ENCODE assay signal across 11 mouse cellular contexts in genomic region chr5:77223043-77223975, GRCm38 (mm10). TPM values are rescaled to one million over a fixed set of nuclear protein-coding genes. Genes with fewer than 3 reads are reported as not detected.
DNase-seq lines count a peak whose midpoint lies in the region; TF ChIP-seq lines count a peak whose summit lies in the region.
"Had no signal": no experiment of that assay in that cellular context is flagged by ENCODE, and none has a peak within 500 bp of the region (broad histone marks: within the 10 kb centered on the region; RNA-seq: fewer than 3 reads in every experiment).

No protein-coding gene starts in this region.

- no peak for TF ChIP-seq POLR2A in lung, adult 2 months (IDR thresholded peaks at IDR 0.05; ENCODE audit: borderline replicate concordance, extremely low read depth, low read depth, low read length)
- no peak for TF ChIP-seq POLR2A in small intestine, adult 2 months (IDR thresholded peaks at IDR 0.05; ENCODE audit: low read depth, low read length)

- H3K4me1 ChIP-seq in lung, adult 2 months (ENCODE audit: control insufficient read depth, insufficient read depth, low read length), result no peaks in the 10 kb centered on the region
- no peaks in the 10 kb centered on the region for H3K4me1 ChIP-seq in small intestine, adult 2 months (ENCODE audit: control insufficient read depth, insufficient read depth, insufficient read length, low read length)

- H3K4me3 ChIP-seq in lung, adult 2 months (replicated peaks; ENCODE audit: extremely low read depth, low read depth, low read length), result no peak overlapping the region
- H3K4me3 ChIP-seq in small intestine, adult 2 months (ENCODE audit: low read depth, low read length), result no peak overlapping the region
- H3K4me3 ChIP-seq: erythroblast, embryonic 14.5 days had no signal

- no peaks in the 10 kb centered on the region for H3K27me3 ChIP-seq in small intestine, adult 2 months (ENCODE audit: control insufficient read depth, insufficient read depth, low read length)

- H3K36me3 ChIP-seq in small intestine, adult 2 months (ENCODE audit: control insufficient read depth, insufficient read depth, low read length), result no peaks in the 10 kb centered on the region

- WGBS in lung, adult 2 months, result 63% methylated on average over 11 of the region's 11 CpGs
- 74% methylated on average over 11 of the region's 11 CpGs for WGBS in small intestine, adult 2 months

- TF ChIP-seq CTCF in lung, adult 2 months (IDR thresholded peaks at IDR 0.05; ENCODE audit: insufficient read depth, low read length), result peak; percentile 59
- peak; percentile 46; the same call in 1 of the 2 replicates for TF ChIP-seq CTCF in small intestine, adult 2 months (IDR thresholded peaks at IDR 0.05; ENCODE audit: extremely low read depth, insufficient read length, insufficient replicate concordance, low read depth, low read length)

- DNase-seq in embryo, embryonic 10.5 days (ENCODE audit: low spot score), result peak; percentile 36
- no peak for DNase-seq in embryo, embryonic 9.5 days (ENCODE audit: extremely low spot score)
- DNase-seq in lung, adult 2 months, result no peak
- DNase-seq in lung, postnatal 25 days (ENCODE audit: low spot score), result no peak
- DNase-seq in c-Kit-positive CD71-positive TER-119-positive erythroid progenitor cells, embryonic 14.5 days (ENCODE audit: low spot score), result peak; percentile 11
- no peak for DNase-seq in gastrocnemius, adult 8-10 months (ENCODE audit: low spot score in 2 of 2)
- DNase-seq in urinary bladder, postnatal 25 days (ENCODE audit: low spot score), result no peak
- DNase-seq: heart, postnatal 36 days had no signal

- no peak overlapping the region for H3K27ac ChIP-seq in small intestine, adult 2 months (ENCODE audit: insufficient read depth, low read depth, low read length)

RNA-seq across cellular contexts. Expression of gene Spink2, which starts 12.0 kb away (rescaled TPM):
- 2.4 and 3.5 TPM in 2 replicates for polyA plus RNA-seq in lung, adult 2 months (2012; rRNA removed)
- 0.25 TPM in 1 of 2 replicates, not detected in the other for polyA plus RNA-seq in small intestine, adult 2 months (2012; rRNA removed)
- total RNA-seq in gastrocnemius, adult 8-10 months (2022), result not detected
- polyA plus RNA-seq: erythroblast, embryonic 14.5 days; liver, embryonic 16.5 days had no signal

RNA-seq across cellular contexts. Expression of gene Rest, which starts 42.0 kb away (rescaled TPM):
- polyA plus RNA-seq in lung, adult 2 months (2012; rRNA removed), result 6.7 and 7.3 TPM in 2 replicates
- 1.3 and 2.5 TPM in 2 replicates for polyA plus RNA-seq in small intestine, adult 2 months (2012; rRNA removed)
- 10 to 100 TPM in 1 of 4 experiments, 1 to 10 TPM in 3; 8.3 to 10.2 (median 9.2) TPM for total RNA-seq in gastrocnemius, adult 8-10 months (2022)

Comparison
In these comparisons a context has a peak if more than half of its experiments do, and no peak if none do; other contexts are left out.
1. DNase-seq: peak in embryo, embryonic 10.5 days (single experiment) and c-Kit-positive CD71-positive TER-119-positive erythroid progenitor cells, embryonic 14.5 days (single experiment); none in embryo, embryonic 9.5 days (single experiment), lung, adult 2 months (single experiment), lung, postnatal 25 days (single experiment), gastrocnemius, adult 8-10 months (0 of 2) and urinary bladder, postnatal 25 days (single experiment).